In genomic region chr14:19985912-19986613, GRCm38 (mm10) we compare ENCODE assay signal across 8 mouse cellular contexts. TPM values are rescaled to one million over a fixed set of nuclear protein-coding genes. Genes with fewer than 3 reads are reported as not detected.
DNase-seq lines count a peak whose midpoint lies in the region; ATAC-seq and TF ChIP-seq lines count a peak whose summit lies in the region.

No protein-coding gene starts in this region.

- peak overlapping the region; percentile 55 for H3K4me2 ChIP-seq in heart, embryonic 11.5 days
- peak overlapping the region; percentile 37 for H3K4me2 ChIP-seq in liver, embryonic 12.5 days
- peak overlapping the region; percentile 40; the same call in 1 of the 2 replicates for H3K4me2 ChIP-seq in stomach, embryonic 14.5 days (replicated peaks; ENCODE audit: low read depth, low read length)

- no peaks in the 10 kb centered on the region for H3K9me3 ChIP-seq in E14TG2a.4 (ENCODE audit: low read length)
- H3K9me3 ChIP-seq in heart, embryonic 11.5 days (replicated peaks; ENCODE audit: control insufficient read depth, low read length): no peaks in the 10 kb centered on the region
- H3K9me3 ChIP-seq in liver, embryonic 12.5 days (replicated peaks): no peaks in the 10 kb centered on the region
- H3K9me3 ChIP-seq in stomach, embryonic 14.5 days (ENCODE audit: control insufficient read depth, low read depth, low read length): no peaks in the 10 kb centered on the region

- peak overlapping the region; percentile 68 for H3K4me3 ChIP-seq in E14TG2a.4 (replicated peaks; ENCODE audit: low read length)
- no peak overlapping the region for H3K4me3 ChIP-seq in heart, embryonic 11.5 days (ENCODE audit: low read depth, low read length)
- H3K4me3 ChIP-seq in liver, embryonic 12.5 days: 0 out of 2 replicates have a peak overlapping the region, but pooled peaks have one; percentile 7
- no peak overlapping the region for H3K4me3 ChIP-seq in stomach, embryonic 14.5 days (ENCODE audit: low read depth, low read length)

- no peak for TF ChIP-seq CTCF in E14TG2a.4 (conservative IDR thresholded peaks at IDR 0.05; ENCODE audit: low read length)

- peak overlapping the region; percentile 43; the same call in 1 of the 2 replicates for H3K9ac ChIP-seq in heart, embryonic 11.5 days (ENCODE audit: low read depth, low read length)
- H3K9ac ChIP-seq in liver, embryonic 12.5 days: no peak overlapping the region
- no peak overlapping the region for H3K9ac ChIP-seq in stomach, embryonic 14.5 days (replicated peaks; ENCODE audit: low read depth, low read length)

- DNase-seq in CD4-positive helper T cell, adult 2 months (ENCODE audit: low read depth, low spot score): peak; percentile 60
- DNase-seq in right cerebral cortex, adult 2 months (ENCODE audit: low spot score in 2 of 2): no peak
- DNase-seq in retina, postnatal 1 day: no peak
- no peak for DNase-seq in kidney, adult 8-10 months

- peak overlapping the region; percentile 87 for H3K27ac ChIP-seq in heart, embryonic 11.5 days (ENCODE audit: low read depth, low read length)
- peak overlapping the region; percentile 55 for H3K27ac ChIP-seq in liver, embryonic 12.5 days
- H3K27ac ChIP-seq in stomach, embryonic 14.5 days (ENCODE audit: low read length): peak overlapping the region; percentile 87

- H3K36me3 ChIP-seq in E14TG2a.4 (ENCODE audit: insufficient read depth, low read length): no peaks in the 10 kb centered on the region
- H3K36me3 ChIP-seq in heart, embryonic 11.5 days (ENCODE audit: control insufficient read depth, insufficient read depth, low read length): no peaks in the 10 kb centered on the region
- no peaks in the 10 kb centered on the region for H3K36me3 ChIP-seq in liver, embryonic 12.5 days
- no peaks in the 10 kb centered on the region for H3K36me3 ChIP-seq in stomach, embryonic 14.5 days (ENCODE audit: control insufficient read depth, insufficient read depth, low read length)

- ATAC-seq in heart, embryonic 11.5 days (replicated peaks; ENCODE audit: insufficient number of reproducible peaks, low FRiP score, low TSS enrichment): 0 out of 2 replicates have a peak, but pooled peaks have one; percentile 36
- no peak for ATAC-seq in liver, embryonic 12.5 days
- no peak for ATAC-seq in stomach, embryonic 14.5 days (ENCODE audit: insufficient number of reproducible peaks, insufficient read depth, low FRiP score, low read depth)

- H3K27me3 ChIP-seq in E14TG2a.4 (ENCODE audit: insufficient read depth, low read length): no peaks in the 10 kb centered on the region
- no peaks in the 10 kb centered on the region for H3K27me3 ChIP-seq in heart, embryonic 11.5 days (ENCODE audit: control insufficient read depth, insufficient read depth, low read length)
- peaks cover 32% of the 10 kb centered on the region for H3K27me3 ChIP-seq in liver, embryonic 12.5 days (replicated peaks)
- H3K27me3 ChIP-seq in stomach, embryonic 14.5 days (ENCODE audit: control insufficient read depth, insufficient read depth, low read length): no peaks in the 10 kb centered on the region

- 51% methylated on average over 8 of the region's 8 CpGs for WGBS in heart, embryonic 11.5 days (ENCODE audit: insufficient replicate concordance)
- WGBS in liver, embryonic 12.5 days (ENCODE audit: insufficient replicate concordance): 26% methylated on average over 8 of the region's 8 CpGs
- 42% methylated on average over 8 of the region's 8 CpGs for WGBS in stomach, embryonic 14.5 days

- H3K4me1 ChIP-seq in E14TG2a.4 (replicated peaks; ENCODE audit: low read depth, low read length): peaks cover 72% of the 10 kb centered on the region
- H3K4me1 ChIP-seq in heart, embryonic 11.5 days (ENCODE audit: control insufficient read depth, insufficient read depth, low read length): peaks cover 28% of the 10 kb centered on the region
- H3K4me1 ChIP-seq in liver, embryonic 12.5 days: peaks cover 28% of the 10 kb centered on the region
- peaks cover 29% of the 10 kb centered on the region for H3K4me1 ChIP-seq in stomach, embryonic 14.5 days (ENCODE audit: control insufficient read depth, insufficient read depth, low read length)

RNA-seq across cellular contexts. Expression of gene Gng2, which starts 8.6 kb away (rescaled TPM):
- 41.1 and 42.4 TPM in 2 replicates for polyA plus RNA-seq in heart, embryonic 11.5 days (2014; fragmentation: Nextera tagmentation; extraction: Ambion mirVana)
- polyA plus RNA-seq in liver, embryonic 12.5 days (2016; fragmentation: Nextera tagmentation; extraction: Ambion mirVana): 10.7 and 11.8 TPM in 2 replicates
- polyA plus RNA-seq in stomach, embryonic 14.5 days (2014; fragmentation: Nextera tagmentation; extraction: Ambion mirVana): 66.1 and 72.5 TPM in 2 replicates

Comparison
In these comparisons a context has a peak if more than half of its experiments do, and no peak if none do; other contexts are left out.
1. H3K4me3 ChIP-seq: peak in E14TG2a.4 (single experiment) and liver, embryonic 12.5 days (single experiment); none in heart, embryonic 11.5 days (single experiment) and stomach, embryonic 14.5 days (single experiment).
2. Peak in every context shown above with its lines, with median percentiles within 50 percentile points of each other: H3K27ac ChIP-seq and H3K4me2 ChIP-seq.